Comparison of ENCODE assay signal across 12 mouse cellular contexts in genomic region chr1:187999121-187999520, GRCm38 (mm10).
DNase-seq lines count a peak whose midpoint lies in the region; ATAC-seq and TF ChIP-seq lines count a peak whose summit lies in the region.
"Had no signal": no experiment of that assay in that cellular context is flagged by ENCODE, and none has a peak within 500 bp of the region (broad histone marks: within the 10 kb centered on the region; RNA-seq: fewer than 3 reads in every experiment).

No protein-coding gene starts in this region.

- intact Hi-C loops in heart, postnatal 36 days (cut with DNase I) = no loop called here

- no peaks in the 10 kb centered on the region for H3K4me1 ChIP-seq in cerebellum, adult 2 months (ENCODE audit: control insufficient read depth, insufficient read depth, low read length)
- peaks cover 4% of the 10 kb centered on the region; the same call in 1 of the 2 replicates for H3K4me1 ChIP-seq in heart, embryonic 16.5 days (ENCODE audit: control insufficient read depth, insufficient read depth, low read length)

- ATAC-seq in heart, embryonic 16.5 days (replicated peaks; ENCODE audit: extremely low read depth, insufficient read depth, low FRiP score) = no peak
- ATAC-seq: lung, postnatal 0 days had no signal

- no peaks in the 10 kb centered on the region for H3K9me3 ChIP-seq in heart, embryonic 16.5 days (replicated peaks; ENCODE audit: control insufficient read depth, low read length)
- H3K9me3 ChIP-seq: embryonic facial prominence, embryonic 15.5 days; limb, embryonic 15.5 days had no signal

- H3K36me3 ChIP-seq in heart, embryonic 16.5 days (ENCODE audit: control insufficient read depth, insufficient read depth) = no peaks in the 10 kb centered on the region
- H3K36me3 ChIP-seq: embryonic facial prominence, embryonic 15.5 days; limb, embryonic 15.5 days had no signal

- WGBS in cerebellum, adult 2 months = 50% methylated on average over 4 of the region's 4 CpGs
- 39% methylated on average over 4 of the region's 4 CpGs for WGBS in heart, embryonic 16.5 days

- no peaks in the 10 kb centered on the region; the same call in 1 of the 2 replicates for H3K27me3 ChIP-seq in cerebellum, adult 2 months (ENCODE audit: control insufficient read depth, insufficient read depth, low read length)
- H3K27me3 ChIP-seq in heart, embryonic 16.5 days (ENCODE audit: control insufficient read depth, insufficient read depth, low read length) = no peaks in the 10 kb centered on the region

- no peak for TF ChIP-seq CTCF in cerebellum, adult 2 months (IDR thresholded peaks at IDR 0.05; ENCODE audit: borderline replicate concordance, insufficient read depth, low read depth, low read length)

- TF ChIP-seq POLR2A in cerebellum, adult 2 months (IDR thresholded peaks at IDR 0.05; ENCODE audit: borderline replicate concordance, insufficient read depth, low read length) = no peak

- H3K4me3 ChIP-seq in cerebellum, adult 2 months (replicated peaks; ENCODE audit: insufficient read depth, low read depth, low read length) = peak overlapping the region; percentile 53
- H3K4me3 ChIP-seq in heart, embryonic 16.5 days (ENCODE audit: low read length) = peak overlapping the region; percentile 52
- H3K4me3 ChIP-seq: embryonic facial prominence, embryonic 15.5 days; limb, embryonic 15.5 days had no signal

- H3K9ac ChIP-seq in heart, embryonic 16.5 days (ENCODE audit: low read length) = peak overlapping the region; percentile 60
- H3K9ac ChIP-seq: embryonic facial prominence, embryonic 15.5 days; limb, embryonic 15.5 days had no signal

- H3K27ac ChIP-seq in cerebellum, adult 2 months (ENCODE audit: insufficient read depth, low read length) = peak overlapping the region; percentile 26; the same call in 1 of the 2 replicates
- peak overlapping the region; percentile 61 for H3K27ac ChIP-seq in heart, embryonic 16.5 days (ENCODE audit: low read length)
- H3K27ac ChIP-seq: embryonic facial prominence, embryonic 15.5 days; limb, embryonic 15.5 days had no signal

- peak overlapping the region; percentile 65 for H3K4me2 ChIP-seq in heart, embryonic 16.5 days (ENCODE audit: low read depth, low read length)
- H3K4me2 ChIP-seq: embryonic facial prominence, embryonic 15.5 days; limb, embryonic 15.5 days had no signal

- no peak for DNase-seq in cerebellum, adult 2 months
- no peak for DNase-seq in cerebellum, postnatal 4 days (ENCODE audit: low spot score in 2 of 2)
- no peak for DNase-seq in heart, postnatal 36 days
- peak; percentile 47 for DNase-seq in retina, adult 2 months (ENCODE audit: low read depth, low spot score)
- DNase-seq in retina, embryonic 14.5 days (ENCODE audit: low spot score) = no peak
- DNase-seq in thymus, postnatal 25 days = no peak
- no peak for DNase-seq in adrenal gland, adult 8-10 months
- DNase-seq: cerebellum, adult 9-11 months had no signal
